Mouse (Mus musculus) liver, embryonic 14.5 days (tissue): Measurements from ENCODE around the gene Hsd17b14. TPM values are rescaled to one million over a fixed set of nuclear protein-coding genes. Genes with fewer than 3 reads are reported as not detected.

ENCODE experiments used
- ATAC-seq: fragments of 200-750 bp; cut with Nextera tagmentation; 2 replicates; pipeline ENCODE4 v1.8.0; 2017; ENCODE audit warnings: moderate number of reproducible peaks, mild to moderate bottlenecking, moderate library complexity; ENCODE audit not compliant: insufficient read depth
- DNase-seq, 3 experiments: peaks; one replicate each; pipeline ENCODE4 v3.0.0-alpha.2; 2012 to 2013; ENCODE audit warnings: low read depth in 3 of 3, low spot score in 3 of 3
- H3K27ac ChIP-seq: fragments of 300-500 bp; sonication (generic); 2 replicates; pipeline ENCODE4 v1.5.1; 2014; ENCODE audit warnings: moderate library complexity, mild to moderate bottlenecking, control low read depth, inconsistent platforms
- H3K27me3 ChIP-seq: fragments of 300-500 bp; sonication (generic); 2 replicates; pipeline ENCODE4 v1.6.1; 2014; ENCODE audit warnings: mild to moderate bottlenecking, low read length, moderate library complexity; ENCODE audit not compliant: control insufficient read depth, insufficient read depth
- H3K36me3 ChIP-seq: fragments of 300-500 bp; sonication (generic); replicated peaks from 2 replicates; pipeline ENCODE4 v1.6.1; 2014; ENCODE audit warnings: low read depth; ENCODE audit not compliant: control insufficient read depth, insufficient read depth
- H3K4me1 ChIP-seq, 2 experiments: fragments of 200-500 bp in 1 of 2; fragments of 300-500 bp in 1 of 2; sonication (generic) in 1 of 2; replicated peaks; 2 replicates each; pipeline ENCODE4 v1.6.1; 2012 to 2014; ENCODE audit warnings: antibody characterized with exemption in 1 of 2, inconsistent platforms in 1 of 2, low read length in 1 of 2; ENCODE audit not compliant: control insufficient read depth in 2 of 2, insufficient read depth in 2 of 2
- H3K4me2 ChIP-seq: fragments of 300-500 bp; sonication (generic); 2 replicates; pipeline ENCODE4 v1.6.1; 2014; ENCODE audit warnings: low read depth, mild to moderate bottlenecking, control low read depth, moderate library complexity
- H3K4me3 ChIP-seq, 2 experiments: fragments of 200-500 bp in 1 of 2; fragments of 300-500 bp in 1 of 2; sonication (generic) in 1 of 2; 2 replicates each; pipeline ENCODE4 v1.5.1; 2012 to 2014; ENCODE audit warnings: low read depth in 2 of 2, low read length in 2 of 2, mild to moderate bottlenecking in 2 of 2, control low read depth in 1 of 2, inconsistent platforms in 1 of 2, moderate library complexity in 1 of 2; ENCODE audit not compliant: insufficient read depth in 1 of 2
- H3K9ac ChIP-seq: fragments of 300-500 bp; sonication (generic); replicated peaks from 2 replicates; pipeline ENCODE4 v1.6.1; 2014; ENCODE audit warnings: mild to moderate bottlenecking, control low read depth, moderate library complexity
- H3K9me3 ChIP-seq: fragments of 300-500 bp; sonication (generic); 2 replicates; pipeline ENCODE4 v1.6.1; 2016; ENCODE audit warnings: low read length, mixed read lengths; ENCODE audit not compliant: control insufficient read depth
- CTCF ChIP-seq: IDR thresholded peaks from 2 replicates; pipeline ENCODE4 v1.5.1; 2016; ENCODE audit warnings: antibody characterized with exemption, low read depth, control low read depth
- EP300 ChIP-seq: IDR thresholded peaks from 2 replicates; pipeline ENCODE4 v1.6.1; 2016; ENCODE audit warnings: antibody characterized with exemption, low read depth
- WGBS: fragments of 180-500 bp; shearing (Covaris S2); extraction: QIAGEN DNeasy Blood & Tissue Kit; methylation state at CpG from one replicate; pipeline ENCODE4 v1.1.7; 2014; ENCODE audit not compliant: insufficient replicate concordance; 5-methylcytosine and 5-hydroxymethylcytosine counted together
- polyA plus RNA-seq, 2 experiments: library from polyadenylated mRNA; depleted of rRNA in 1 of 2; stranded (reverse) in 1 of 2; unstranded in 1 of 2; fragments of >200 nt; fragmentation: Nextera tagmentation in 1 of 2; extraction: Ambion mirVana in 1 of 2; gene quantifications; 2 replicates each; pipeline versions ENCODE4 v1.2.1 to v1.2.3; 2012 to 2014

Hsd17b14 gene
- polyA plus RNA-seq, 2 experiments: 1.2 to 2.1 TPM

GRCm38 (mm10) chr7:45593118-45593815 lies 38.6 kb downstream of the Hsd17b14 start:
- WGBS: 16% methylated on average over 10 of the region's 10 CpGs
- peak; percentile 51 to 60 (median 54) for DNase-seq

GRCm38 (mm10) chr7:45595176-45595575 lies 40.5 kb downstream of the Hsd17b14 start:
- Histone ChIP-seq H3K36me3 (no peaks in the 10 kb centered on the region), H3K9ac (no peak overlapping the region), H3K27me3 (no peaks in the 10 kb centered on the region), H3K4me3 (no peak overlapping the region), H3K27ac (no peak overlapping the region), H3K4me2 (no peak overlapping the region), H3K4me1 (no peaks in the 10 kb centered on the region), H3K9me3 (no peaks in the 10 kb centered on the region)
- 61% methylated on average over 4 of the region's 4 CpGs for WGBS
- ATAC-seq (no peak), DNase-seq (no peak)
- TF ChIP-seq CTCF: no peak
- TF ChIP-seq EP300: no peak

More at GRCm38 (mm10) chr7:45593118-45593815, 38.6 kb downstream of the Hsd17b14 start:
- Histone ChIP-seq H3K4me2 (no peak overlapping the region), H3K36me3 (no peaks in the 10 kb centered on the region), H3K4me1 (0 out of 4 replicates have a peak, but pooled peaks cover 0 to 4% of the 10 kb centered on the region in 2 experiments), H3K27me3 (no peaks in the 10 kb centered on the region), H3K9ac (no peak overlapping the region), H3K4me3 (no peak overlapping the region), H3K27ac (no peak overlapping the region), H3K9me3 (no peaks in the 10 kb centered on the region)
- ATAC-seq: no peak
- peak; percentile 97 for TF ChIP-seq CTCF
- no peak for TF ChIP-seq EP300

GRCm38 (mm10) chr7:45596107-45596506 lies 41.4 kb downstream of the Hsd17b14 start:
- no peaks in the 10 kb centered on the region for H3K4me1 ChIP-seq
- no peak overlapping the region for H3K9ac ChIP-seq
- DNase-seq (no peak), ATAC-seq (no peak)
- no peak for TF ChIP-seq CTCF
- no peak for TF ChIP-seq EP300
- H3K4me3 ChIP-seq: no peak overlapping the region
- no peaks in the 10 kb centered on the region for H3K9me3 ChIP-seq
- no peaks in the 10 kb centered on the region for H3K27me3 ChIP-seq
- no peaks in the 10 kb centered on the region for H3K36me3 ChIP-seq
- no peak overlapping the region for H3K27ac ChIP-seq
- no peak overlapping the region for H3K4me2 ChIP-seq
- 39% methylated on average over 1 of the region's 1 CpGs for WGBS

GRCm38 (mm10) chr7:45597013-45597412 lies 42.3 kb downstream of the Hsd17b14 start:
- no peak for TF ChIP-seq EP300
- TF ChIP-seq CTCF: no peak
- WGBS: 67% methylated on average over 5 of the region's 5 CpGs
- DNase-seq: no peak

GRCm38 (mm10) chr7:45597527-45597926 lies 42.8 kb downstream of the Hsd17b14 start:
- H3K36me3 ChIP-seq: no peaks in the 10 kb centered on the region
- H3K9me3 ChIP-seq: no peaks in the 10 kb centered on the region
- H3K4me2 ChIP-seq: no peak overlapping the region
- TF ChIP-seq EP300 (no peak), CTCF (no peak)
- no peak overlapping the region for H3K4me3 ChIP-seq
- 75% methylated on average over 6 of the region's 6 CpGs for WGBS
- H3K27me3 ChIP-seq: no peaks in the 10 kb centered on the region
- no peak for DNase-seq
- no peaks in the 10 kb centered on the region for H3K4me1 ChIP-seq
- H3K27ac ChIP-seq: no peak overlapping the region
- ATAC-seq: no peak
- no peak overlapping the region for H3K9ac ChIP-seq

More at GRCm38 (mm10) chr7:45597013-45597412, 42.3 kb downstream of the Hsd17b14 start:
- ATAC-seq: no peak
- Histone ChIP-seq H3K4me3 (no peak overlapping the region), H3K9ac (no peak overlapping the region), H3K9me3 (no peaks in the 10 kb centered on the region), H3K4me2 (no peak overlapping the region), H3K4me1 (no peaks in the 10 kb centered on the region), H3K36me3 (no peaks in the 10 kb centered on the region), H3K27me3 (no peaks in the 10 kb centered on the region), H3K27ac (no peak overlapping the region)
